Mouse (Mus musculus) forebrain, embryonic 14.5 days (tissue): ENCODE results near the gene Tram2. TPM values are rescaled to one million over a fixed set of nuclear protein-coding genes. Genes with fewer than 3 reads are reported as not detected.
A peak's percentile ranks its signal among the peaks of the same experiment; 100 is the strongest.

ENCODE experiments used
- ATAC-seq: fragments of 200-750 bp; cut with Nextera tagmentation; 2 replicates; pipeline ENCODE4 v1.8.0; 2017; ENCODE audit warnings: mild to moderate bottlenecking, moderate library complexity
- DNase-seq: peaks from one replicate; pipeline ENCODE4 v3.0.0-alpha.2; 2015; ENCODE audit warnings: low spot score
- H3K27ac ChIP-seq: fragments of 300-500 bp; sonication (generic); 2 replicates; pipeline ENCODE4 v1.5.1; 2014; ENCODE audit warnings: low read depth, mild to moderate bottlenecking, control low read depth, low read length, moderate library complexity
- H3K27me3 ChIP-seq: fragments of 300-500 bp; sonication (generic); replicated peaks from 2 replicates; pipeline ENCODE4 v1.6.1; 2014; ENCODE audit warnings: low read length, control low read depth, mixed read lengths; ENCODE audit not compliant: control insufficient read depth, insufficient read depth
- H3K36me3 ChIP-seq: fragments of 300-500 bp; sonication (generic); 2 replicates; pipeline ENCODE4 v1.6.1; 2014; ENCODE audit warnings: low read length, control low read depth; ENCODE audit not compliant: control insufficient read depth, insufficient read depth
- H3K4me1 ChIP-seq: fragments of 300-500 bp; sonication (generic); 2 replicates; pipeline ENCODE4 v1.6.1; 2014; ENCODE audit warnings: antibody characterized with exemption, low read length, control low read depth; ENCODE audit not compliant: control insufficient read depth, insufficient read depth
- H3K4me2 ChIP-seq: fragments of 300-500 bp; sonication (generic); 2 replicates; pipeline ENCODE4 v1.6.1; 2014; ENCODE audit warnings: mild to moderate bottlenecking, control low read depth, low read length
- H3K4me3 ChIP-seq: fragments of 300-500 bp; sonication (generic); 2 replicates; pipeline ENCODE4 v1.5.1; 2014; ENCODE audit warnings: low read depth, low read length, control low read depth
- H3K9ac ChIP-seq: fragments of 300-500 bp; sonication (generic); 2 replicates; pipeline ENCODE4 v1.6.1; 2014; ENCODE audit warnings: mild to moderate bottlenecking, low read length, control low read depth, moderate library complexity
- H3K9me3 ChIP-seq: fragments of 300-500 bp; sonication (generic); replicated peaks from 2 replicates; pipeline ENCODE4 v1.6.1; 2016; ENCODE audit warnings: low read length, control low read depth, mixed read lengths; ENCODE audit not compliant: control insufficient read depth
- WGBS: fragments of 180-500 bp; shearing (Covaris S2); extraction: QIAGEN DNeasy Blood & Tissue Kit; methylation state at CpG from one replicate; pipeline ENCODE4 v1.1.7; 2014; 5-methylcytosine and 5-hydroxymethylcytosine counted together
- polyA plus RNA-seq: library from polyadenylated mRNA; unstranded; fragments of >200 nt; fragmentation: Nextera tagmentation; extraction: Ambion mirVana; gene quantifications from 2 replicates; pipeline ENCODE4 v1.2.1, GENCODE M21; 2014

Gene Tram2
- polyA plus RNA-seq, 1 experiment from 2014 or later, result 2.3 TPM

GRCm38 (mm10) chr1:20974341-20975135 lies 104.5 kb downstream of the Tram2 start:
- Histone ChIP-seq H3K9ac (no peak overlapping the region), H3K4me2 (no peak overlapping the region), H3K36me3 (no peaks in the 10 kb centered on the region), H3K27ac (no peak overlapping the region), H3K9me3 (no peaks in the 10 kb centered on the region), H3K4me1 (no peaks in the 10 kb centered on the region), H3K4me3 (no peak overlapping the region), H3K27me3 (no peaks in the 10 kb centered on the region)
- 74% methylated on average over 9 of the region's 9 CpGs for WGBS
- DNase-seq (no peak), ATAC-seq (no peak)

GRCm38 (mm10) chr1:20973389-20973788 lies 105.6 kb downstream of the Tram2 start:
- Histone ChIP-seq H3K9ac (no peak overlapping the region), H3K4me1 (no peaks in the 10 kb centered on the region), H3K36me3 (no peaks in the 10 kb centered on the region), H3K4me3 (no peak overlapping the region), H3K27me3 (no peaks in the 10 kb centered on the region), H3K27ac (no peak overlapping the region), H3K9me3 (no peaks in the 10 kb centered on the region), H3K4me2 (no peak overlapping the region)
- ATAC-seq, result no peak
- no peak for DNase-seq
- 96% methylated on average over 6 of the region's 6 CpGs for WGBS

GRCm38 (mm10) chr1:20969642-20970041 lies 109.4 kb downstream of the Tram2 start:
- H3K27me3 ChIP-seq, result no peaks in the 10 kb centered on the region
- DNase-seq, result no peak
- H3K4me2 ChIP-seq, result no peak overlapping the region
- WGBS, result 86% methylated on average over 2 of the region's 2 CpGs
- no peak overlapping the region for H3K4me3 ChIP-seq
- no peak overlapping the region for H3K27ac ChIP-seq
- no peaks in the 10 kb centered on the region for H3K36me3 ChIP-seq
- H3K4me1 ChIP-seq, result no peaks in the 10 kb centered on the region
- no peak overlapping the region for H3K9ac ChIP-seq
- ATAC-seq, result no peak
- no peaks in the 10 kb centered on the region for H3K9me3 ChIP-seq

DNA sequence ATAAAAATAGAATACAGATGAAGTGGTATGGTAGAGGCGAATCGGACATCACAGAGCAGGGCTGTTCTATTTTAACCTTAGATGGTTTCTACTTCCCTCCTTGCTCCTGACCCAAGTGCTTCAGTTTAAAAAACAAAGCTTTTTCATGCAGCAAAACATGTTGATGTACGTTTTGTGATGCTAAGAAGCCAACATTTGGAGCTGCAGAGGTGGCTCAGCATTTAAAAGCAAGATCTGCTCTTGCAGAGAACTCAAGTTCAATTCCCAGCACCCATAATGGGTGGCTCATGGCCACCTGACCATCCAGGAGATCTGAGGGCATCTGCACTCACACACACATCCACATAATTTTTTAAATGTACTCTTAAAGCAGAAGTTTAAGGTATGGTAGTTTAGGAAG lies 124.2 kb downstream of the Tram2 start:
- ATAC-seq (no peak), DNase-seq (no peak)
- H3K4me1 ChIP-seq, result peaks cover 4% of the 10 kb centered on the region; the same call in 1 of the 2 replicates
- 82% methylated on average over 3 of the region's 3 CpGs for WGBS
- H3K27ac ChIP-seq, result no peak overlapping the region
- H3K9ac ChIP-seq, result no peak overlapping the region
- H3K4me3 ChIP-seq, result no peak overlapping the region
- H3K27me3 ChIP-seq, result no peaks in the 10 kb centered on the region
- no peak overlapping the region for H3K4me2 ChIP-seq
- H3K9me3 ChIP-seq, result no peaks in the 10 kb centered on the region
- no peaks in the 10 kb centered on the region for H3K36me3 ChIP-seq

DNA sequence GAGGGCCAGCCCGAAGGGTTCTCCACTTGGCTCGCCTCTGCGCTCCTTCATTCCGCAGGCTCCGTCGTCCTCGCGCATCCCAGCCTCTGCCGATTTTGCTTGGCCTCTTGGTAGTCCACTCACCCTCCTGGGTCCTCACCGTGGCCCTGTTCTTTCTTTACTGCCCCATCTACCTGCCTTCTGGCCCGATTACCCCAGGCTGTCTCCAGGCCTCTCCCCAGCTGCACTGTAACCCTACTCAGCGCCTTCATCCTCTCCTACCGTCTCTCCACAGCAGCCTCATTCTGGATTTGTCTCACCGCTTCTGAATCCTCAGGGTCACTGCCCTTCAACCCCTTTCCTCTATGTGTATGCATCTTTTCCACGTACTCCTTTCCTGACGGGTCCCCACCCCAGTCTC lies 127.2 kb downstream of the Tram2 start:
- H3K27me3 ChIP-seq, result no peaks in the 10 kb centered on the region
- DNase-seq (no peak), ATAC-seq (no peak; the same call in 1 of the 2 replicates)
- H3K36me3 ChIP-seq, result no peaks in the 10 kb centered on the region
- peak overlapping the region; percentile 68 for H3K27ac ChIP-seq
- 2% methylated on average over 16 of the region's 16 CpGs for WGBS
- H3K9ac ChIP-seq, result peak overlapping the region; percentile 72
- H3K4me3 ChIP-seq, result peak overlapping the region; percentile 40
- no peaks in the 10 kb centered on the region for H3K9me3 ChIP-seq
- H3K4me2 ChIP-seq, result peak overlapping the region; percentile 75
- H3K4me1 ChIP-seq, result peaks cover 4% of the 10 kb centered on the region; the same call in 1 of the 2 replicates

GRCm38 (mm10) chr1:20951300-20951763 lies 127.7 kb downstream of the Tram2 start, which contains the start of gene Efhc1:
Gene Efhc1, plus strand, starts transcription at chr1:20951626.
- ATAC-seq, result peak; percentile 97
- H3K4me1 ChIP-seq, result peaks cover 4% of the 10 kb centered on the region; the same call in 1 of the 2 replicates

More at GRCm38 (mm10) chr1:20951300-20951763, 127.7 kb downstream of the Tram2 start, which contains the start of gene Efhc1:
- H3K9ac ChIP-seq, result peak within 1 kb of the TSS; percentile 72
- peak within 1 kb of the TSS; percentile 40 for H3K4me3 ChIP-seq
- H3K9me3 ChIP-seq, result no peaks in the 10 kb centered on the region
- H3K36me3 ChIP-seq, result no peaks in the 10 kb centered on the region
- DNase-seq, result peak; percentile 98
- 2% methylated on average over 23 of the region's 23 CpGs for WGBS
- peak within 1 kb of the TSS; percentile 75 for H3K4me2 ChIP-seq
- peak within 1 kb of the TSS; percentile 68 for H3K27ac ChIP-seq
- no peaks in the 10 kb centered on the region for H3K27me3 ChIP-seq

Other genes starting within 250 kb of the Tram2 start
- 18.7 and 23.0 TPM in 2 replicates for gene Paqr8, start 188.6 kb downstream of the Tram2 start, polyA plus RNA-seq
- gene Efhc1, start 127.6 kb downstream of the Tram2 start, polyA plus RNA-seq, result 2.6 and 2.7 TPM in 2 replicates
- 15.9 and 17.8 TPM in 2 replicates for gene Tmem14a, start 139.3 kb upstream of the Tram2 start, polyA plus RNA-seq
- gene Gsta3, start 161.4 kb upstream of the Tram2 start, polyA plus RNA-seq, result 0.27 TPM in 1 of 2 replicates, not detected in the other